Mouse (Mus musculus): ENCODE results near the gene Synpo2l.

GRCm38 (mm10) chr14:20610146-20610545, 58.0 kb downstream of the Synpo2l start:
- TF ChIP-seq POLR2A (IDR thresholded peaks at IDR 0.05; ENCODE audit: extremely low read depth, insufficient read depth, low read length): no peak
- no peak for TF ChIP-seq CTCF (IDR thresholded peaks at IDR 0.05; ENCODE audit: extremely low read depth, insufficient read depth, low read length)
